Mouse (Mus musculus): Measurements from ENCODE around the gene Sprr1a. TPM values are rescaled to one million over a fixed set of nuclear protein-coding genes. Genes with fewer than 3 reads are reported as not detected.
"Not testable (repeated sequence)": the region's sequence is repeated elsewhere in the genome, so short reads cannot be mapped to it uniquely, and the experiment has no call there.

The Sprr1a gene
- not detected for total RNA-seq (2021)
- long read RNA-seq, experiment 1 = 0 reads
- long read RNA-seq, experiment 2 = 0 reads

GRCm38 (mm10) chr3:92485863-92486262 is at the start of gene Sprr1a:
Sprr1a (minus strand) TSS chr3:92485895.
- no peak for DNase-seq

- no peak for DNase-seq
These were observed 48.7 kb upstream of the Sprr1a start, which contains the start of gene 2310046K23Rik for GRCm38 (mm10) chr3:92534411-92534810. 2310046K23Rik (minus strand) TSS chr3:92534511.

GRCm38 (mm10) chr3:92512325-92512724 is 26.6 kb upstream of the Sprr1a start:
- DNase-seq = no peak

GRCm38 (mm10) chr3:92510786-92511185 is 25.1 kb upstream of the Sprr1a start:
- no peak for DNase-seq

- no peak for DNase-seq
These were observed 22.5 kb upstream of the Sprr1a start for GRCm38 (mm10) chr3:92508185-92508584.

- no peak for DNase-seq
These were observed 17.8 kb upstream of the Sprr1a start for GRCm38 (mm10) chr3:92503528-92503927.

GRCm38 (mm10) chr3:92500393-92500792 is 14.7 kb upstream of the Sprr1a start, which contains the start of gene Sprr4:
Sprr4 (minus strand) TSS chr3:92500493.
- no peak for DNase-seq

- DNase-seq = not testable (repeated sequence)
These were observed 4.6 kb upstream of the Sprr1a start for GRCm38 (mm10) chr3:92490262-92490661.

GRCm38 (mm10) chr3:92486307-92486706 is 612 bp upstream of the Sprr1a start:
- DNase-seq = no peak

GRCm38 (mm10) chr3:92481249-92481648 is 4.4 kb downstream of the Sprr1a start:
- DNase-seq = not testable (repeated sequence)

- no peak for DNase-seq
These were observed 15.6 kb downstream of the Sprr1a start for GRCm38 (mm10) chr3:92470111-92470510.

- DNase-seq = no peak
These were observed 18.3 kb downstream of the Sprr1a start for GRCm38 (mm10) chr3:92467424-92467823.

- DNase-seq = no peak
These were observed 19.1 kb downstream of the Sprr1a start for GRCm38 (mm10) chr3:92466576-92466975.

- no peak for DNase-seq
These were observed 27.1 kb downstream of the Sprr1a start, which contains the start of gene Sprr3 for GRCm38 (mm10) chr3:92458620-92459019. Sprr3 (minus strand) TSS chr3:92458720.

GRCm38 (mm10) chr3:92455151-92455550 is 30.5 kb downstream of the Sprr1a start:
- no peak for DNase-seq

GRCm38 (mm10) chr3:92440177-92440576 is 45.5 kb downstream of the Sprr1a start:
- DNase-seq = no peak

- no peak for DNase-seq
These were observed 47.0 kb downstream of the Sprr1a start, which contains the start of gene Sprr1b for GRCm38 (mm10) chr3:92438689-92439088. Sprr1b (minus strand) TSS chr3:92438789.

Other genes with a start within 250 kb of the Sprr1a start
- gene Sprr2a3, start 200.5 kb downstream of the Sprr1a start, total RNA-seq (2021) = not detected
- not detected for gene Sprr2b, start 169.3 kb downstream of the Sprr1a start, total RNA-seq (2021)
- gene Sprr2d, start 146.8 kb downstream of the Sprr1a start, total RNA-seq (2021) = not detected
- gene Sprr2e, start 133.8 kb downstream of the Sprr1a start, total RNA-seq (2021) = not detected
- gene Sprr2f, start 120.7 kb downstream of the Sprr1a start, total RNA-seq (2021) = not detected
- not detected for gene Sprr2h, start 100.2 kb downstream of the Sprr1a start, total RNA-seq (2021)
- gene Sprr2i, start 77.9 kb downstream of the Sprr1a start, total RNA-seq (2021) = not detected
- gene Sprr2j-ps, start 67.8 kb downstream of the Sprr1a start, total RNA-seq (2021) = not detected
- 1 to 10 TPM; 1.4 to 4.3 TPM for gene Gm9774, start 56.5 kb downstream of the Sprr1a start, total RNA-seq (2021)
- gene Sprr2k, start 53.3 kb downstream of the Sprr1a start, total RNA-seq (2021) = not detected
- gene Sprr1b, start 47.1 kb downstream of the Sprr1a start, total RNA-seq (2021) = not detected
- not detected for gene Sprr3, start 27.2 kb downstream of the Sprr1a start, total RNA-seq (2021)
- not detected for gene Sprr4, start 14.6 kb upstream of the Sprr1a start, total RNA-seq (2021)
- gene 2310046K23Rik, start 48.6 kb upstream of the Sprr1a start, total RNA-seq (2021) = not detected
- gene Ivl, start 87.8 kb upstream of the Sprr1a start, total RNA-seq (2021) = not detected
- not detected for gene Smcp, start 103.1 kb upstream of the Sprr1a start, total RNA-seq (2021)
- gene 2210017I01Rik, start 121.6 kb upstream of the Sprr1a start, total RNA-seq (2021) = not detected
- gene Lce6a, start 135.8 kb upstream of the Sprr1a start, total RNA-seq (2021) = not detected
- gene Lce1a1, start 162.4 kb upstream of the Sprr1a start, total RNA-seq (2021) = not detected
- not detected for gene Lce1b, start 171.0 kb upstream of the Sprr1a start, total RNA-seq (2021)
- not detected for gene Lce1a2, start 184.4 kb upstream of the Sprr1a start, total RNA-seq (2021)
- gene Lce1c, start 193.4 kb upstream of the Sprr1a start, total RNA-seq (2021) = not detected
- gene Lce1d, start 201.3 kb upstream of the Sprr1a start, total RNA-seq (2021) = not detected
- not detected for gene Lce1e, start 223.2 kb upstream of the Sprr1a start, total RNA-seq (2021)
- gene Lce1f, start 234.5 kb upstream of the Sprr1a start, total RNA-seq (2021) = not detected

All from gastrocnemius, postnatal 25 days (tissue).